Mouse (Mus musculus) midbrain, embryonic 10.5 days (tissue): ENCODE measurements around the gene Tspan9. TPM values are rescaled to one million over a fixed set of nuclear protein-coding genes. Genes with fewer than 3 reads are reported as not detected.

Source experiments
- DNase-seq: peaks from one replicate; pipeline ENCODE4 v3.0.0-alpha.2; 2017; ENCODE audit warnings: low spot score
- H3K27ac ChIP-seq: fragments of 300-500 bp; sonication (generic); replicated peaks from 2 replicates; pipeline ENCODE4 v1.5.1; 2016; ENCODE audit warnings: mild to moderate bottlenecking
- H3K27me3 ChIP-seq: fragments of 300-500 bp; sonication (generic); 2 replicates; pipeline ENCODE4 v1.6.1; 2016; ENCODE audit warnings: low read depth, mild to moderate bottlenecking; ENCODE audit not compliant: poor library complexity, severe bottlenecking
- H3K36me3 ChIP-seq: fragments of 300-500 bp; sonication (generic); 2 replicates; pipeline ENCODE4 v1.6.1; 2016; ENCODE audit warnings: mild to moderate bottlenecking, moderate library complexity
- H3K4me1 ChIP-seq: fragments of 300-500 bp; sonication (generic); 2 replicates; pipeline ENCODE4 v1.6.1; 2016
- H3K4me3 ChIP-seq: fragments of 300-500 bp; sonication (generic); 2 replicates; pipeline ENCODE4 v1.5.1; 2016; ENCODE audit warnings: mild to moderate bottlenecking, moderate library complexity
- H3K9me3 ChIP-seq: fragments of 300-500 bp; sonication (generic); replicated peaks from 2 replicates; pipeline ENCODE4 v1.6.1; 2016; ENCODE audit warnings: mild to moderate bottlenecking
- WGBS: fragments of 180-500 bp; shearing (Covaris S2); methylation state at CpG from one replicate; pipeline ENCODE4 v1.1.7; 2016; 5-methylcytosine and 5-hydroxymethylcytosine counted together
- polyA plus RNA-seq: library from polyadenylated mRNA; unstranded; fragments of >200 nt; fragmentation: Nextera tagmentation; extraction: Ambion mirVana; gene quantifications from 2 replicates; pipeline ENCODE4 v1.2.1, GENCODE M21; 2016

Tspan9 gene
- polyA plus RNA-seq, 1 experiment from 2014 or later: 52.6 TPM

DNA sequence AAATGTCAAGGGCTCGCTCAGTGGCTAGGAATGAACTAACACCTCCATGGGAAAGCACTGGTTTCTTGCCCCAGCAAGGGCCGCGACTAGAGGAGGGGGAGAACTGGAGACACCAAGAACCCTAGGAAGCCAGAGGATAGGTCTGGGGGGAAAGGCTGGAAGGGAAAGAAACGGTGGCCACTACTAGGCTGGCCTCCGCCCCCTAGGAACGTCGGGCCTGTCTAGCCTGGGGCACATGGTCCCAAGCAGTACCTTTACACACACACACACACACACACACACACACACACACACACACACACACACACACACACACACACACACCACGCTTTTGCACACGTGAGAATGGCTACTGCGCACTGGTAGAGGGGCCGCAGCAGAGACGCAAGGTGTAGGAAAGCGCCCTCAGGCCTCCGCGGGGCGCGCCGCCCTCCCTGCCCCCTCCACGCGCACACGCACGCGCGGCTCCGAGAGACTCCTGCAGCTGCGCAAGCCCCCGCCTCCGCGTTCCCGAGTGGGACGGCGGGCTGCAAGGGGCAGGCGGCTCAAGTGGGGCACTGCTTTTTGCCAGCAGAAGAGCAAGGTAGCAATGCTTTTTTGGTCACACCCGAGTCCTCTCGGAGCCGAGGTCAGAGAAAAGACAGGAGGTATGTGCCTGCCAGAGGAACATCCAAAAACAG, 108.0 kb downstream of the Tspan9 start:
- Histone ChIP-seq H3K27me3 (peaks cover 57% of the 10 kb centered on the region), H3K36me3 (no peaks in the 10 kb centered on the region), H3K4me3 (peak overlapping the region; percentile 65), H3K9me3 (no peaks in the 10 kb centered on the region), H3K27ac (peak overlapping the region; percentile 86), H3K4me1 (peaks cover 83% of the 10 kb centered on the region)
- peak; percentile 36 for DNase-seq
- under 1% methylated on average over 34 of the region's 36 CpGs for WGBS

DNA sequence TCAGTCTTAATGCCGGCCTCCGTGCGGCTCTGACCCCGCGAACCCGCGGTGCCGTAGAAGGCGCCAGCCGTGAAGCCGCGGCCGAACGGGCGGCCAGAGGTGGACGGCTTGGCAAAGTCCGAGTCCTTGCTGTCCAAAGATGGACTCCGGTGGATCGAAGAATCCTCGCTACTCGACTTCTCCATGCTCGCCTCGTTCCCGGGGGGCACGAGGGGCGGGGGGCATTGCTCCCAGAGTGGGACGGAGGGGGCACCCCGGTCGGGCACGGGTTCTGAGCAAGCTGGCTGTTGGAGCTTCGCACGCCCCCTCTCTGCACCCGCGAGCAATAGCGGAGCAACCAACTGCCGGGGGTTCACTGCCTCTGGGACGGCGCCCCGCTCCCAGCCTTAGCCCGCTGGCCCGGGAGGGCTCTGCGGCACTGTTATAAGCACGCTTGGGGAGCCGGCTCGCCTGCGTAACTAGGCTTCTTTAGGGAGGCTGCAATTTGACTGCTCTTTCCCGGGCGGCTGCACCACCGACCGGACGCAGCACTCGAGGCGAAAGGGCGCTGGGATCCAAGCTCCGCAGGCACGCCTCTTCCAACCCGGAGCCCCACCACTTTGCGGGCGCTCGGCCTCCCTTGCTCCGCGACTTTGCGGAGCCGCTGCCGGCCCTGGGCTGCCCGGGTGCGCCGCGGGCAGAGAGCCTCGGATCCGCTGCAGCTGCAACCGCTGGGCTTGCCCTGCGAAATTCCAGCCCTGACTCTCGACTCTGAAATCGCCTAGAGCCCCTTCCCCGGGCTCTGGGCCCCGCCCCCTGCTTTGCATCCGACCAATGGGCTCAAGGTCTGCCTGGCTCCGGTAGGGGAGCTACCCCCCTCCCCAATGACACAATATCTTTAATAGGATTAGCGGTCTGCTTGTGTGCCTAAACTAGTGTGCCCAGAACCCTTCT, 108.8 kb downstream of the Tspan9 start:
- Histone ChIP-seq H3K9me3 (no peaks in the 10 kb centered on the region), H3K27ac (peak overlapping the region; percentile 86), H3K27me3 (peaks cover 51% of the 10 kb centered on the region), H3K4me1 (peaks cover 91% of the 10 kb centered on the region), H3K4me3 (peak overlapping the region; percentile 65), H3K36me3 (no peaks in the 10 kb centered on the region)
- under 1% methylated on average over 80 of the region's 80 CpGs for WGBS
- peak; percentile 93 for DNase-seq

DNA sequence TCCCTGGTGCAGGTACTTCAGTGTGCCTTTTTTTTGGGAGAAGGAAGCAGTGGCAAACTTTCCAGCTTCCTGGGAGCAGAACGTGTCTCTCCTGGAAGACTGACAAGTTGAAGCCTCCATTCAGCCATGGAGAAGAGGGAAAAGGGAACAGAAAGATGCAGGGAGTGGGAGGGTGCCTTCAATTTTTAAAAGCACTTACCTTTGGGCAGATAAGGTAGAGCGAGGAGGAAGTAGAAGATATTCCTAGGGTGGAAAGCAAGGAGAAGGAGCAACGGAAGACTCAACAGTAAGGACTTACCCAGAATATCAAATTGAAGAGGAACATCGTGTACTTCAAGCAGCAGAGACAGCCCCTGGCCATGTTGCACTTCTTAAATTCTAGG, 109.5 kb downstream of the Tspan9 start:
- H3K27ac ChIP-seq: peak overlapping the region; percentile 86
- peaks cover 49% of the 10 kb centered on the region for H3K27me3 ChIP-seq
- peaks cover 96% of the 10 kb centered on the region for H3K4me1 ChIP-seq
- no peaks in the 10 kb centered on the region for H3K36me3 ChIP-seq
- H3K4me3 ChIP-seq: peak overlapping the region; percentile 65
- WGBS: 4% methylated on average over 4 of the region's 4 CpGs
- no peak for DNase-seq
- H3K9me3 ChIP-seq: no peaks in the 10 kb centered on the region

DNA sequence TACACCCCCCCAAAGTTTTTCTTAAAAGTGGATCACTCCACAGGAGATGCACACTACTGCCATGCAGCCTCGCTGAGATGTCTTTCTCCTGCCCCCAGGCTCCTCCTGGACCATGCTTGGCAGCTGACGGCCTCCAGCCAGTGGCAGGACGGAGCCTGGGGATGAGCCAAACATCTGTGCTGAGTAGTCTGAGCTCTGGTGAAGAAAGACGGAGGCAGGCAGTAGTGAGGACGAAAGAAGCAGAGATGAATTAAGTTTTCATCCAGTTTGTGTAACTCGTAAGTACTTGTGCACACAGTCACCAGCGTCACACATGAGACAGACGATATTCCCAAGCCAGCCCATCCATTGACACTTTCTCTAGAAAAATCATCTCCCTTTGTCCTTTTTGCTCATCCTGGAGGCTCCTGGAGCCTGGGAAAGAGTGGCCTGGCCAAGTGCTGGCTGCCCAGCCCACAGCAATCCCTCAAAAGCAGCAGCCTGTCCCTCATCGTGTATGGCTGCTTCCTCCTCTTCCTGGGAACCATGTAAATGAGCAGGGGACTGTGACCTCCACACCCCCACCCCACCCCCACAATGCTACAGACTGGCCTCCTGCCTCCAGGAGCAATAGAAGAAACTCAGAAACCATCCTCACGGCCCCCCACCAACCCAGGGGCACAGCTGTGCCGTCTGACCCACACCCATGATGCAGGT, 110.1 kb downstream of the Tspan9 start:
- 34% methylated on average over 11 of the region's 11 CpGs for WGBS
- Histone ChIP-seq H3K27ac (peak overlapping the region; percentile 86), H3K9me3 (no peaks in the 10 kb centered on the region), H3K4me1 (peaks cover 96% of the 10 kb centered on the region), H3K36me3 (no peaks in the 10 kb centered on the region), H3K4me3 (peak overlapping the region; percentile 65), H3K27me3 (peaks cover 45% of the 10 kb centered on the region)
- no peak for DNase-seq

DNA sequence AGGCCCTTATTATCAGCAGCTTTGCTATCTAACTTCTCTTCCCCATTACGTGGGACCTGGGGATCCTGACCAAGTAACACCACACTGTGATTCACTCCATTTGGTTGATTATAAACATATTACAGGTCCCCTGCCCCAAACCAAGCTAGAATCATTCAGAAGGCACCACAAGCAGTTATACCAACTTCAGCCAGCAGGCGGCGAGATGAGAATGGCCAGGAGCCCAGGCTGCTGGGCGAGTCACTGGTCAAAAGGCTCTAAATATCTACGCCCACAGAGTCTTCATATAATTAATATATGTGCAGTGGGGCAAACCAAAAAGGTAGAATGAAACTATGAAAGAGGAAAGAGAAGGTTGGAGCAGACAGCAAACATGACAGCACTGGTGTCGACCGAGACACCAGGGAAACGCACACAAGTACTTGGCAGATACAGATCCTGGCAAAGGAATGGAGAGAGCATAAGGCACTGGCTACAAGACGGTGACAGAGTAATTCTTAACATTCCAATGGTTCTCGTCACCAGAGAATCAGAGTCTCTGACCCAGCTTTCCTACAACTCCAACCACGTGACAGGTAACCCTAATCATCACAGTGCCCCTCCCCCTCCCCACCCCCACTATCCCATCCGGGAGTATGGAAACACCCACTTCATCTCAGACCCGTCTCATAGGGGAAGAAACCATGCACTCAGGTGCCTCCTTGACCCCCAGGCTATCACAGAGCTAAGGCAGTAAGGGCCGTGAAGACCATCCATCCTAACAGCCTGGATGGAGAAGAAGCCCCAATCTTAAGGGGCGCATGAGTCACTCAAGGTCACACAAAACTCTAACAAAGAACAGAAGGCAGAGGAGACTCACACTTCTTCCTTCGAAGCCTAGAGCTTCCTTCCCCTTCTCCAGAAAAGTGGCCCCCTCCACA, 110.9 kb downstream of the Tspan9 start:
- 38% methylated on average over 16 of the region's 16 CpGs for WGBS
- Histone ChIP-seq H3K4me1 (peaks cover 95% of the 10 kb centered on the region), H3K4me3 (peak overlapping the region; percentile 65), H3K27me3 (peaks cover 37% of the 10 kb centered on the region), H3K27ac (peak overlapping the region; percentile 86; the same call in 1 of the 2 replicates), H3K9me3 (no peaks in the 10 kb centered on the region), H3K36me3 (no peaks in the 10 kb centered on the region)
- peak; percentile 86 for DNase-seq

DNA sequence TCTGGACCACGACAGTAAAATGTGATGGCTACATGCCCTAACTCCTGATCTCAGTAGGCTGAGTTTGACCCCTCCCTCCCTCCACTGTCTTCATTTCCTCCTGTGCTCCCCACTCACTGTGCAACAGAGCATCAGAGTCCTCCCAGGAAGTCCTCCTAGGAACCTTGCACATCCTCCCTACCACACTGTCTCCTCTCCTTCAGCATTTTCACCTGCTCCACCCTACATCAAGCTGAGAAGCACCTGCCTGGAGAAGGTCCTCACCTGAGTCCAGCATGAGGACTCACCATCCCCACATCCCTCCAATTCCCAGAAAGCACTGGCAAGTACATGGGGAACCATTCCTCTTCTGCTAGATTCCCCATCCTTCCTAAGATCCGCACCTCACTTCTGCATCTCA, 111.8 kb downstream of the Tspan9 start:
- WGBS: 77% methylated on average over 2 of the region's 2 CpGs
- no peak for DNase-seq
- no peaks in the 10 kb centered on the region for H3K9me3 ChIP-seq
- H3K36me3 ChIP-seq: no peaks in the 10 kb centered on the region
- peaks cover 28% of the 10 kb centered on the region for H3K27me3 ChIP-seq
- peaks cover 90% of the 10 kb centered on the region for H3K4me1 ChIP-seq
- H3K27ac ChIP-seq: no peak overlapping the region; the same call in 1 of the 2 replicates
- no peak overlapping the region for H3K4me3 ChIP-seq

DNA sequence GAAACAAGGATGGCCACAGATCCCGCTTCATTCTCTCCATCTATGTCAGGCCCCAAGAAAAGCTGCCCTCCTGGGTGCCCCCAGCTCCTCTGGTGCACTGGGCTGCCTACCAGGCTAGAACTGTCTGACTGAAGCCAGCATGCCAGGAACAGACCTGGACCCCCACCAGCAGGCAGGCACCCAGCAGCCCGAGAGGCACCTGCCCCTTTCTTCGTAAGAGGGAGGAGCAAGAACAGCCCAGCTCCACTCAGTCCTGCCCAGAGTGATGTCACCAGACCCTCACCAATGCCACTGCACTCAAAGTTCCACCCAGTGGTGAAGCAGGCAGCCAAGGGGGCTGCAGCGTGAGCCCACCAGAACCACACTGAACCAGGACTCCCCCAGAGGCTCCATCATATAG, 112.3 kb downstream of the Tspan9 start:
- H3K27me3 ChIP-seq: peaks cover 23% of the 10 kb centered on the region
- peaks cover 85% of the 10 kb centered on the region for H3K4me1 ChIP-seq
- H3K9me3 ChIP-seq: no peaks in the 10 kb centered on the region
- H3K27ac ChIP-seq: peak overlapping the region; percentile 18; the same call in 1 of the 2 replicates
- DNase-seq: no peak
- H3K4me3 ChIP-seq: no peak overlapping the region
- 54% methylated on average over 4 of the region's 4 CpGs for WGBS
- no peaks in the 10 kb centered on the region for H3K36me3 ChIP-seq

DNA sequence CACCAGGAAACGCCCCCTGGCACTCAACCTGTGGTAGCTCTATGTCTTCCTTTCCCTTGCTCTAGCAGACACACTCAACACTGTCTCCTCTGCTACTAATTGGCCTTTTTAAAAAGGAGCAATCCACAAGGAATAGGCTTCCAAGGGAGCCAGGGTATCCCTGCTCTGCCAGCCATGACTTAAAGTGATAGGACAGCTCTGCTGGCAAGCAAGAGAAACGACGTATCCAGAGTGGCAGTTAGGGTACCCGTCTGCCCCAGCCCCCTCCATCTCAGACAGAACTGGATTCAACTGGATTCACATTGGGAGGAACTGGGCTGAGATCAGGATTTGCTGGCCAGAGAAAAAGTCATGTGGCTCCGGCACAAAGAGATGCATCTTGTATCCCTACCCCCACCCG, 112.9 kb downstream of the Tspan9 start:
- H3K4me3 ChIP-seq: no peak overlapping the region
- no peaks in the 10 kb centered on the region for H3K36me3 ChIP-seq
- 59% methylated on average over 6 of the region's 6 CpGs for WGBS
- peaks cover 85% of the 10 kb centered on the region for H3K4me1 ChIP-seq
- H3K27ac ChIP-seq: peak overlapping the region; percentile 18; the same call in 1 of the 2 replicates
- peaks cover 17% of the 10 kb centered on the region for H3K27me3 ChIP-seq
- no peaks in the 10 kb centered on the region for H3K9me3 ChIP-seq
- DNase-seq: no peak

DNA sequence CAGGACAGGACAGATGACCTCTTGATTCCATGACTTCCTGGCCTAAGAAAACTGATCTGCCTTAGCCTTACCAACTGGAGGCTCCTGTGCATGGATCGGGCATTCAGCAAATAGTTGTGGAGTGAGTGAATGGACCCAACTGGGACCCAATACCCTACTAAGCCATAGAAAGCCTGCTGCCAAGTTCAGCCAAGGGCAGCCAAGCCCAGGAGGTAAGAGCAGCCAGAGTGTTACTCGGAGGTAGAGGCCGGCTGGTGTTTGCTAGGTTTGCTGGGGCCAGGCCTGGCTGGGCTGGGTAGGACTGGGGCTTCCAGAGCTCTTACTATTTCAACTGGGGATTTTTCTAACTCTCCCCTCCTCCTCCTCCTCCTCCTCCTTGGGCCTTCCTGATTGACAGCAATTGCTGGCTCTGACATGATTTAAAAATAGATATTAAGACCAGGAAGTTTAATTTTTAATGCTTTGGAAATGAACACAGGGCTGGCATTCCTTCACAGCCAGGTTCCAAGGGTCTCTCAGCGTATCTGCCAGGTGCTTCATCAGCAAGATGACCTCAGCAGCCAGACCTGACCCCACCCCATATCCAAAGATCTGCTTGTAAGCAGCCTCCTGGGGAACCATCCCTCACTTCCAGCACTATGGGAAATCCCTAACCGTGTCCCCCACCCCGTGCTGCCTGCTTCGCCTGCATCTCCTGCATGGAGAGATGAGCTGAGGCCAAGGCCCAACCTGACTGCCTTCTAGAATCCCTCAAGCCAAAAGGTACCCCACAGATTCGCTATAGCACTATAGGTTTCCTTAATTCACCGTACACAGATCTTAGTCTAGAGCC, 113.7 kb downstream of the Tspan9 start:
- no peak overlapping the region for H3K27ac ChIP-seq
- H3K4me3 ChIP-seq: no peak overlapping the region
- no peaks in the 10 kb centered on the region for H3K36me3 ChIP-seq
- H3K4me1 ChIP-seq: peaks cover 82% of the 10 kb centered on the region
- no peak for DNase-seq
- 83% methylated on average over 9 of the region's 9 CpGs for WGBS
- H3K27me3 ChIP-seq: peaks cover 22% of the 10 kb centered on the region
- no peaks in the 10 kb centered on the region for H3K9me3 ChIP-seq

DNA sequence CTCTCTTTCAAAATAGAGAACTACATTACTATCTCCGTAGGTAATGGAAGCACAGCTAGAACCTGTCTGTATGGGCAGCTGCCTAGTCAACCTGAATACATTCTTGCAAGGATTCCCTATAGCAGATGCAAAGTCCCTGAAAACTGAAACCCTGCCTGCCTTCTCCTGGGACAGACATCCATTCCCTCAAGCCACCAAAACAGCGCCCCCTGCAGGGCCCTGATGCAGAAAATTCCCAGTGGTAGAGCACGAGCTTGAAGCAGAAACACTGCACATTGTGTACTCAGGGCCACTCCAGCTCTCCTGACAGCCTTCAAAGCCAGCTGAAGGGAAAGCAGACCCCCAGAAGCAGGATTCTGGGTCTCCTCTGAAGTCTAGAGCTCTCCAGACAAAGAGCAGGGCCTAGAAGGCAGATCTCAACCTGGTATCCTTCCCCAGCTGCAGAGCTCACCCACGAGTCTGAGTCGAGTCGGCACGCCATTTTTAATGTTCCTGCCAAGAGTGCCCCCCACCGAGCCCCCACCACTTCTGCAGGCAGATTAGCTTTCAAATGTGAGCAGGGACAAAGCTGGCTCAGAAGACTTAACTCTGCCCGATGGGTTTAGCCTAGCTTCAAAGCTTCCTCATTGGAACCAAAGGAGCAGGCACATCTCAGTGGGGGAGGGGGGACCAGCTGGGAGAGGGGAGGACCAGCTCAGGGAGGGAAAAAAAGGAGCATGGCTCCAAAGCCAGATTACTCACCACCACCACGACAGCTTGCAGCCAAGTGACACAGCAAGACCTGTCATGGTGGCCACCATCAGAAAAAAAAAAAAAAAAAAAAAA, 115.1 kb downstream of the Tspan9 start:
- H3K27me3 ChIP-seq: peaks cover 19% of the 10 kb centered on the region
- peaks cover 82% of the 10 kb centered on the region for H3K4me1 ChIP-seq
- no peaks in the 10 kb centered on the region for H3K9me3 ChIP-seq
- peak; percentile 77 for DNase-seq
- no peak overlapping the region for H3K4me3 ChIP-seq
- WGBS: 15% methylated on average over 10 of the region's 10 CpGs
- H3K27ac ChIP-seq: peak overlapping the region; percentile 80
- no peaks in the 10 kb centered on the region for H3K36me3 ChIP-seq
